Mouse (Mus musculus) frontal cortex, adult 2 months (tissue): ENCODE data around the gene BC052040. TPM values are rescaled to one million over a fixed set of nuclear protein-coding genes. Genes with fewer than 3 reads are reported as not detected.

ENCODE experiments used
- DNase-seq, 2 experiments: peaks; one replicate each; pipeline ENCODE4 v3.0.0; 2022; ENCODE audit warnings: low spot score in 1 of 2; ENCODE audit errors: extremely low spot score in 1 of 2
- polyA plus RNA-seq: library from polyadenylated mRNA; depleted of rRNA; stranded (reverse); fragments of >200 nt; gene quantifications from 2 replicates; pipeline ENCODE4 v1.2.3, GENCODE M21; 2012

BC052040 gene
- polyA plus RNA-seq, 1 experiment: 9.1 TPM

DNA sequence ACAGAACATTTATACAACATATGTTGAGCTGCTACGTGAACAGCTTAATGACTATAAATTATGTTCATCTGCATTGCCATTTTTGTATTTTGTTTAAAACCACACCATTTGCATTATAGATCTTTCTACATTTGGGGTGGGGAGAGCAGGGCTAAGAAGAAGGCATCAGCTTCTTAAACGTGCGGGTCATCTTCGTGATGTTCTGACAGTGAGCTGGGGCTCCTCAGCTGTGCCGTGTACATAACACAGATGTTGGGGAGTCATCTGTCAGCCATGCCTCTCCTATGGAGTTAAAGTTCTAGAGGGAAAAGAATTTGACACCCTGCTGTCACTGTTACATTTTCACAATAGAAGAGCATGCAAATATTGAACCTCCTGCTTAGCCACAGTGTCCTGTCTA is 19.2 kb downstream of the BC052040 start:
- no peak for DNase-seq

DNA sequence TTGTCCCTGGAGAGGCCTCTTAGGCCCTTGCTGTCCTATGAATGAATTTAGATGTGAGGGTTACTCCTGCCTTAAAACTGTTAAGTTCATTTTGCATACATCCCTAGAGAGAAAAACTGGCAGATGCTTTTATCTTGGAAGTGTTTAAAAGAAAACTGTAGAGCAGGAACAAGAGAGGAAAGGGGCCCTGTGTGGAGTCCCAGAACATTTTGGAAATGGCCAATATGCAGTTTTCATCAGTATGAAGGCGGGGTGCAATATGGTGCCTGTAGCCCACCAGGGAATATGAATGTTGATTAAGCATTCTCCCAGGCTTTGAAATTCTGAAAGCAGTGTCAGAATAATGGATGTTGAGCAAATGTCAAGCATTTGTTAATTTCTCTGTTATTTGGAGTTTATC is 19.8 kb downstream of the BC052040 start:
- no peak for DNase-seq

DNA sequence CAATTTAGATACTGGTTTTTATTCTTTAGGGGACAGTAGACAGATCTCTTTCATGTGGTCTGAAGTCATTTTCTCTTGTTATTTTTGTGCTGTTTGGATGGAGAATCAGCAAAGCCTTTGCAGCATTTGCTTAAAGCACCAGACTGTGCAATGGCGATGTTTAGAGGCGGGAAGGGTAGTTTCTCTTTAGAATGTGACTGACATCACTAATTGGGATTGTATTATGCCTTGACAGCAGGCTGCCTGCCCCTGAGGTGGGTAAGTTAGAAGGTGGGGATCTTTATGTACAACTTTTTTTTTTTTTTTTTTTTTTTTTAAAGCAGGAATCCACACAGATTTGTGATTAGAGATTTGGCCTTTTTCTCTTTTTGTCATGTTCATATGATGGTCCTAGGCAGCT is 20.6 kb downstream of the BC052040 start:
- no peak for DNase-seq

DNA sequence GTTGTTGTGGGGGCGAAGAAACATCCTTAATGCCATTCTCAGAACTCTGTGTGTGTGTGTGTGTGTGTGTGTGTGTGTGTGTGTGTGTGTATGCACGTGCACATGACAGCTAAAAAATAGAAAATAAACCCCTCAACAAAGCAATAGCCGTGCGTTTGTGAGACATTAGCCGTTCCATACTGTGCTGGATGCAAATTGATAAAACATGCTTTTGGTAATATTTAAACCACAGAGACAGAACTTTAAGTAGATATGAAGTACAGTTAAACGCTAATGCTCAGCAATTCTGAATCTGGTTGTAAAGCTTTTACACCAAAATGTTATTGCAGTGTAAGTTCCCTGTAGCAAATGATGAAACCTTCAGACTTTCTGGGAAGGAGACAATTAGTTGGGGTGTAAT is 22.6 kb downstream of the BC052040 start:
- DNase-seq: no peak

DNA sequence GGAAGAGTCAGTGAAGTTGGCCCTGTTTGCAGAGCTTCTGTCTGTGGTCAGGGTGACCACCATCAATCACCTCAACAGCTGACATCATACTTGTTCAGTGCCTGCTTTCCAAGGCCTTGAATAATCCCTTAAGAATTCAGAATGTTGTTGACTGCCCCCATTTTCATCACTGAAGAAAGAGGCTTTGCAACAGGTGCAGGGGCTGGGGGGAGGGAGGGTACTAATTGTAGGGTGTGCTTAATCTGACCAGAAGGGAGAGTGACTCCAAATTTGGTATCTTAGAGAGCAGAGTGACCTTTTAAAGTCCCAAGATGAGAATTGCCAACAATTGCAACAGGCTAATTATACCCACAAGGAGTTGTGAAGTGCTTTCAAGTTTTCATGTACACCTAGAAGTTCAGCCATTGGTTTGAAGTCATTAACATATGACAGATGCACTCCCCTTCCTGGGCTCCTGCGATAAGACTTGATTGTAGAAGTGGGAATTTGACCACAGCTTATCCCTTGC is 24.4 kb downstream of the BC052040 start:
- no peak for DNase-seq

DNA sequence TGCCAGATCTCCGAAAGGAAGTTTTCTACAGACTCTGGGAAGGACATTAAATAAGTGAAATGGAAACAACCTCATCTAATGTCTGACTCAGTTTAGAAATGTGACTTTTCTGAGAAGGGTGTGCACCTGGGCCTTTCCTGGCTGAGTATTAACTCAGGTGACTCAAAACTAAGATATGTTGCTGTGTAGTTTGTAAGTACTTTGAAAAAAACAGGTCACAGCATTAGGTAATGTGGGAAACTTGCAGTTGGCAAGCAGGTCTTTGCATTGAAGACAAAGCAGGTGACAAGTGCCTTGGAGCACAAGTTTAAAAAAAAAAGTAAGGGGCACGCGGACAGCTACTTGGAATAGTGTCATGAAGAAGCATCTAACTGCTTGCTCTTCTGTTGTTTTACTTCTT is 27.5 kb downstream of the BC052040 start:
- no peak for DNase-seq

DNA sequence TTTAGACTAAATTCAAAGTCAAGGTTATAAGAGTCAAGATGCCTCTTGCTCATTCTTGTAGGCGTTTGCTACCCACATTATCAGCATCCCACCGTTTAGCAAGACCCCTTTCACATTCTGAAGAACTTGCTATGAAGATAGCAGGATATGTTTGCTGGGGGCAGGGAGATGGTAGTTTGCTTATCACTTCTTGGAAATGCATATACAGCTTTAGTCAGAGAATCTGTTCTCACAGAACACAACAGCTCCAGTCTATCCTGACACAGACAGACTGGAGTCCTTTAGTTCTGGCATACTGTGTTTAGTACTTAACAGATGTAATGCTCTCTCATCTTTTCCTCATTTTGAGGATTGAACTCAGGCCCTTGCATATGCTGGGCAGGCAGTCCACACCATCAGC is 28.6 kb downstream of the BC052040 start:
- no peak for DNase-seq

DNA sequence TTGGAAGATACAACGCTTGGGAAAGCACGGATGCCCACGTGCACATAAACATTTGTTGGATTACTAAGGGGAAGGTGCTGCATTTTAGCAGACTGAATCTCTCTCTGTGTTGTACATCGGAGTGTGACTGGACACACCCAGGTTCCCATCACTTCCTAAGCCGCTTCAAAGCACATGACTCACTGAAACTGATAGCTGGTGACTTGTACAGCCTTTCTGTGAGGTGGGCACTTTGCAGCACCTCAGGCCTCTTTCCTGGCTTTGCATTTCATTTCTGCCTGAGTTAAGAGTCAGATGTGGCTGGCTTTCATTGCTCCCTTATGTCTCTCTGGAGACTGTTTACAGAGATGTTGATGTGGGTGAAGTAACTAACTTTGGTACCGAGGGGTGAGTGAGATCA is 29.0 kb downstream of the BC052040 start:
- DNase-seq: no peak

DNA sequence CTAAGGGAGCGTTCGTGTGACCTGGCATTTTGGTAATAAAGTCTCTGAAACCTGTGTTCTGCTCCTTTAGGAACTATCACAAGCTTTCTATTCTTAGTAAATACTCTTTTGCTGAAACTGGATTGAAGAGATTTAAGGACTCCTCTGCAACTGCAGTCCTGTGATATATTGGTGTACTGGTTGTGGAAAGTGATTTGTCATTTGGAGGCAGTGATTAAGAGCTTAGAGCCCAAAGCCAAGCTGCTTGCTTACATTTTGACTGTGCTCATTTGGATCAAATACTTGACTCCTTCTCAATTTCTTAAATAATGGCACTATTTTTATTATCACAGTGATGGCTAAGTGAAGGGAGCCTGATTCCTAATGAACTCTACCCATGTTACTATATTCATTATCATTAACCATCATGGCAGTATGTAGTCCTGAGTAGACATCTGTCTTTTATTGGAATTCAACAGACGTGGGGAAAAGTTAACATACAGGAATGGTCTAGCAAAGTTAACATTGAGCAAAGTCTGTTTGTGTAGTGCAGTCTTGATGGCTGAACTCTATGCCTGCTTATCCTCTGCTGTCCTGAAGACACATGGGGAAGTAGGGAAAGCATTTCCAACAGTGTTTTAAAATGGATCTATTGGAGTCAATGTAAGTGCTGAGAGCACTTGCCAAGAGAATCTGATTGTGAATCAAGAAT is 32.5 kb downstream of the BC052040 start:
- DNase-seq: no peak

DNA sequence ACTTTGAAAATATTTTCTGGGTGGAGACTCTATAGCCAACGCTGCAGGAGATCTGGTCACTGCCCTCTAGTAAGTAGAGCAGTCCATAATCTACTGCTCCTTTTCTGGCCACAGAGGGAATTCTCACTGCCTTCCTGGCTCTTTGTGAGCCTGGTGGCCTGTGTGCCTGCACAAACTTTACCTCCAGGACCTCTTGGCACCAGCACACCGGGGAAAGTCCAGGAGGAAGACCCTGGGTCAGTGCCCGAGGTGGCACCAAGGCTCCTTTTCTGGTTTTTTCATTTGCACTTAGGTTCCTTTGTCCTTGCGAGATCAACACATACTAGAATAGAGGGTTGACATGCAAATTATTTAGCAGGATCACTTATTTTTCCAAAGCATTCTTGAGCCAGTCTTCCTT is 47.0 kb downstream of the BC052040 start:
- DNase-seq: no peak

DNA sequence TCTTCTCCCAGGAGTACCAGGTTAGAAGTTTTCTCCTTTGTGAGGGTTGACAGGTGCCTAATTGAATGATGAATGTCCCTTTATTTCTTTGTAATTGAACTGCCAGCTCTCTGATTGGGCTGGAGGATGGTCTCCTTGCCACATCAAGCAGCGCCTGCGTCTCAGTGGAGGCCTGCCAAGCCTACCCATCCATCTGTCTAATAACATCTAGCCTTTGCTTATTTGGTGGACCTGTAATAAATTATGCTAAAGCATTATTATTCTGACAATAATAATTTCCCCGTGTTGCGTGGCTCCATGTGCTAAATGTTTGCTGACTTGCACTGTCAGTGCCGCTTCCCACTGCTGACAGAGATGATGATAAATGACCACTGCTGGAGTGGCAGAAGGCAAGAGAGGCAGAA is 49.5 kb downstream of the BC052040 start:
- no peak for DNase-seq

DNA sequence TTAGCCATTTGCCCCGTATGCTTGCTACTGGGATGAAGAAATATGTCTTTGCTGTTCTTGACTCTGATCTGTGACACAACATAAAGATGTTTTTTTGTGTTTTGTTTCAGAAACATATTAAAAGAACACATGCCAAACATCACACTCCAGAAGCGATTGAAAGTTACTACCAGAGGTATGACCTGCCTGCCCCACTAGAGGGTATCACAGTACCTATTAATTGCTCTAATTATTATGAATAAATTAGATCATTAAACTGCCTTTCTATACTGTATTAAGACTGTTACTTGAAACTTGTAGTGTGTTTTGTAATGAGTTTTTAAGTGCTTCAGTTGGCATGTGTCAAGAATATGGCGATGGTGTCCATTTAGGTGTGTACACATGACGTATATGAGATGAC is 50.3 kb downstream of the BC052040 start:
- no peak for DNase-seq

DNA sequence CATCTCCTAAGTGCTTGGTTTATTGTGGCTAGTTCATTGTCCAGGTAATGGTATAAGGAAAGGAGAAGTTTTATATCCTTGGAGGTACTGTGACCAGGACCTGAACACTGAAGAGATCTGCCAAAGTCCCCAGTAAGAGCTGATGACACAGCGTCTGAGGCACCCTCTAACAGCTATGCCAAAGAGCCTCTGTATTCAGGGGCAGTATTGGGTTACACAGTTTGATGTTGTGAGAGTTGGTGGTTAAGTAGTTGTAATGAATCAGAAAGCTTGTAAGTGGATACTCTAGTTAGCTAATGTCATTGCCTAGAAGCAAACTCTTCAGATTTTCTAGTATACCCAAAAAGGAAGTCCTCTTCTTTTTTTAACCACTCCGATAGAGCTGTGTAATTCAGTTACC is 68.7 kb downstream of the BC052040 start:
- no peak for DNase-seq

DNA sequence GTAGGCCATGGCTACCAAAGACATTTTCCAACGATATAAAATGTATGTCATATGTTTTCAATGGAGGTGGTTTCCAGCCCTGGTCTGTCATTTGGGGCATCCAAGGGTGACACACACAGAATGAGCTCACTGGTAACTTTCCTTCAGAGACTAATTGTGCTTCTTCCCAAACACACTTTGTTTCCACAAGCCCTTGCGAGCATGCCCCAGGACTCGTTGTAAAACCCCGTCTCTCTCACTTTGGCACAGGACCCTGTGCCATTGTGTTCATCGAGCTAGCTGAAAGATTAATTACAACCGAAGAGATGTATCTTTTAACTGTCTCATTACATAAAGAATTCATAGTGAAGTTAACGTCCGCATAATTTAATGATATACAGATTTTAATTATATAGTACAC is 78.2 kb downstream of the BC052040 start:
- DNase-seq: no peak

DNA sequence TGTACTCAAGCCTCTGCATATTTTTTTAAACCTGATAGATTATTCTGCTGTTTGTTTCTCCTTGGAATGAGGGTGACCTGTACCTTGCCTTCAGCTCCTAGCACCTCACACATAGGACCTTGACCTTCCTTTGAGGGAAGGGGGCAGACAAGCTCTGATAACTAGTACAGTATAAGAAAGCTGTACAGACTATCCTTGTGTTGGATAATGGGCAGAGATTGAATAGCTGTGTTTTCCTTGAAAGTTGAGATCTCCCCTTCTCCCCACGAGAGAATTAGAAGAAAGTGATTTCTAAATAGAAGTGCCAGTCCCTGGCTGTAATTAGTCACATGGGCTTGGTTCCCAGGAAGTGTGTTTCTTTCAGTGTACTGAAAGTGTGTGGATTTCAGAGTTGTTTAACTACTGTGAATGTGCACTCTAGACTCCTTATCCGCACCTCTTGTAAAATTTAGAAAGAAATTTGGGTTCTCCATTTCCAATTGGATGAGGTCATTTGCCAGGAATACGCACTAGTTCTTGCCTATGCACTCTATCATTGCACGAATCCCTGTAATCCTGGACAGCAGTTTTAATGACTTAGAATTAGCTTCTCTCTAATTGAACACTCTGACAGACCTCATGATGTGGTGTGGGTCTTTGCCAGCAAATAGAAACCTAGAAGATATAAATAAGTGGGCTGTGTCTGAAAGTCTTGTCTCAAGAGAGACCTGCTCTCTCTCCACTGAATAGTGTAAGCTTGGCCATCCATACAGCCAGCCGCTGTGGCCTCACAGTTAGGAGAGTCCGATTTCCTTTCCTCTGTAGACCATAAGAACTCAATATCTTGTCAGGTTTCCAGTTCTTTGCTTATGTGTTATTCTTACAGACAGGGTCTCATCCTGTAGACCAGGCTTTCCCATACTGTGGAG is 79.0 kb downstream of the BC052040 start:
- no peak for DNase-seq

DNA sequence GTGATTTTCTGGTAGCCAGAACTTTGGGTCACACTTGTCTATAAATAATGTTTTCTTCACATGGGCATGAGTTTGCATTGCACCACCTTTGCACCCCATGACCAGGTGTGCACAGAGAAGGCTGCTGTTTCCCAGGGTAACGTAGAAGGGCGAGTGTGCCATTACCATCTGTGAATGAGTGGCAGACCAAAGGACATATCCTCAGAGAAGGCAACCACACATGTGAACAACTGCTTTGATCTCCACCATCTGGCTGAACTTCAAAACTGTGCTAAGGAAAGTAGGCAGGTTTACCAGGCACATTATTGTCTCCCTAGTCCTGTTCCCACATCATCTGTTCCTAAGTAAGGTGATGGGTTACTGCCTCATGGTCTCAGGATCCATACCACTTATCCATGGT is 86.0 kb downstream of the BC052040 start:
- DNase-seq: no peak

DNA sequence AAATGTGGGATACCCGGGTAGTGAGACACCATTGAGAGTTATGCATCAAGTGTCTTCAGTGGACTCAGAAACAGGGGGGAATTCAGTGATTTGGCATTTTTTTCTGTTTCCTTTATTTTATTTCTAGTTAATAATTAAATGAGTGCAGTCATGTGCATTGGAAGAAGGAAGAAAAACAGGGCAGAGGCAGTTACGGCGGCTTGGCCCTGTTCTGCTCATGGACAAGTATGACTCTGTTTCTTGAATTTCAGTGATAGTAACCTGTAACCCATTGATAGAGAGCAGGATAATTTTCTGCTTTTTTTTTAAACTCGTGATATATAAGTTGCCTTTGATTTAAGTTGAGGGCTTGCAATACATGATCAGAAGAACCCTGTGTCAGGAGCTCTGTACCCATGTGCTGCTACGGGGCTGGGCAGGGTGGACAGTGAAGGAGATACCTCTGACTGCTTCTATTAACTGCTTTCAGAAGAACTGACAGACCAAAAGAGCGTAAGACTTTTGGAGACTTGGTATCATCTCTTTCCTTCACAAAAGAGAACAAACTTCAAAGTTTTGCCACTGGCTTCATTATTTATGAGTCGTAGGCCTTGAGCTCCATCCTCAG is 91.6 kb downstream of the BC052040 start:
- DNase-seq: no peak

DNA sequence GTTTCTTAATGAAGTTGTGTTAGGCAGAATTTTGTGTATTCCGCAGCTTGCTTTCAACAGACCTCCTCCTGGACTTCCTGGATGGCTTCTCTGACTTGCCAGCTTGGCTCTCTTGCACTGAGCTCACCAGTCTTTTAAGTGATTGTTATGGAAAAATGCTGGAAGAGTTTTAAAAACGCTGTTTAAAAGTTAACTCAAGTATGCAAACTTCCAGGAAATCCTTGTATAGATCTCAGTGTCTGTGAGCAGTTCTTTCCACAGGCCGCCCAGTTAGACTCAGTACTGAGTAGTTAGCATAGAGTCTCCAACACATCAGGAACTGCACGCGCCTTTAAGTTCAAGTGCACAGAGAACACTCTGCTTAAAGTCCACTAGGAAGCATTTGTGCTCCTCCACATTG is 97.3 kb downstream of the BC052040 start:
- DNase-seq: no peak

DNA sequence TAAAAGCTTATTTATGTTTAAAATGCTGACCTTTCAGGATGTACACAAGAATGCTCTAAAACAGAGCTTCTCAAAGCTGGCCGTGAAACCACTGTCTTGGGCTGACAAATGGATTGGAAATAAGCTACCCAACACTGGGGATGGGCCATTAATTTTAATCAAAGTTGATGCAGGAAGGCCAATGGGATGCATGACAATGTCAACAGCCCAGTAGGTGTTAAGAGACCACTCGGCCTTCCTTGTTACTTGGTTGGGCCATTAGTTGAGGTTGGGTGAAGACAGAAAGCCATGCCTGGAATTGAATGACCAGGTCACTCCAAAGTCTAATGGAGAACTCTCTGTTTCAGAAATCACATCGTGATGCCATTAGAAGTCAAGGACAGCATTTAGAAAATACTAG is 103.7 kb downstream of the BC052040 start:
- no peak for DNase-seq

DNA sequence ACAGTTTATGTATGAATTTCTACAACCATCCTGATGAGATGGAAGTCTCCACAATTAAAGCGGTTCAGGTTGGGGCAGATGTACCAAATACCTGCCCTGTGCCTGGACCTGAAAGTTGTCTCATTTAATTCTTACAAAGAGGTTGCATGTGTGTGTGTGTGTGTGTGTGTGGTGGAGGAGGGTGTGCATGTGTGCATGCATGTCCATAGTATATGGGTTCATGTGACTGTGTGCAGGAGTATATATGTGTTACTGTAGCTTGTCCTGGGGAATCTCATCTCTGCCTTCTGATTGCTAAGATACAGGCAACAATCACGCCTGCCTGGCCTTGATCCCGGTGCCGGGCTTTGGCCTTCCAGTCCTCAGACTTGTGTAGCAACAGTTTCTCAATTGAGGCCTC is 106.1 kb downstream of the BC052040 start:
- DNase-seq: no peak

DNA sequence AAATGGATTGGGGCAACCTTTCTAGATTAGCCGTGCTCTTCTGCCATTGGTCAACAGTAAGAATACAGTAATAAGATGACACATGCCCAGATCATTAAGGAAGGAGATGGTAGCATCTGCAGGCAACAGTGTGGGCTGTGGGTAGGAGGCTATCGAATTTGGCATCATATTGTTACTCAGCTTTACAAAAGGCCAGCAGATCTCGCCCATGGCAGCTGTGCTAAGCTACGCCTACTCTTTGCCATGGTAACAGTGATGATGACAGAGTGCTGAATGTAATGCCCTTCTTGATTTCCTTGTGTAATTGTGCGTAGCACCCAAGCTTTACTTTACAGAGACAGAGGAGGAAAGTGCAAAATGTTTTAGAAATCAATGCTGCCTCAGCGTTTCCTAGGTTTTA is 106.8 kb downstream of the BC052040 start:
- DNase-seq: peak; percentile 48 to 67

DNA sequence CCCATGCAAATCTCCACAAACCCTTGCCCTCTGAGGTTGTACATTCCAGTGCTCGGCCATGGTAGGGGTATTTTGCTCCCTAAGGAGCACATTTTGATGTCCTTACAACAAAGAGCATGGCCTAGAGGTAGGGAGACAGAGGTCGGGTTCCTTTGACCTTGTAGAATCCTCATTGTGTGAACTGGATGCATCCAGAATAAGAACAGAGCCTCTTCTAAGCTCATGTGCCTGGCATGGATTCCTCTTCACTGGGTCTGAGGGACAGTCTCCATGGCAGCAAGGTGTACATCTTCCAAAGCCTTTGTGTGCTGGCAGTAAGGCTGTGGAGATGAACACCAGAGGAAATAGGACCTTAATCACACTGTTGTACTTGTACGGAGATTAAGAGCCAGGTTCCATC is 112.3 kb downstream of the BC052040 start:
- no peak for DNase-seq
